Mouse (Mus musculus): ENCODE data around the gene Cxcr2. TPM values are rescaled to one million over a fixed set of nuclear protein-coding genes. Genes with fewer than 3 reads are reported as not detected.

Cxcr2 gene
- not detected in 2 replicates for polyA plus RNA-seq (2012; ENCODE audit: insufficient read depth, insufficient read length, low replicate concordance, missing spikeins)

- TF ChIP-seq POLR2A (IDR thresholded peaks at IDR 0.05; ENCODE audit: insufficient read depth, low read depth, low read length) (no peak), CTCF (IDR thresholded peaks at IDR 0.05; ENCODE audit: insufficient read depth, low read depth, low read length) (no peak)
- 82% methylated on average over 8 of the region's 8 CpGs for WGBS
- Histone ChIP-seq H3K4me3 (ENCODE audit: insufficient read depth, low read depth, low read length) (no peak within 1 kb of the TSS), H3K4me1 (ENCODE audit: control insufficient read depth, insufficient read depth, low read length) (no peaks in the 10 kb centered on the region), H3K27ac (ENCODE audit: insufficient read depth, low read depth, low read length) (no peak within 1 kb of the TSS)
Observed at GRCm38 (mm10) chr1:74153461-74154184, at the start of gene Cxcr2. Gene Cxcr2, plus strand, starts transcription at chr1:74153989.

DNA sequence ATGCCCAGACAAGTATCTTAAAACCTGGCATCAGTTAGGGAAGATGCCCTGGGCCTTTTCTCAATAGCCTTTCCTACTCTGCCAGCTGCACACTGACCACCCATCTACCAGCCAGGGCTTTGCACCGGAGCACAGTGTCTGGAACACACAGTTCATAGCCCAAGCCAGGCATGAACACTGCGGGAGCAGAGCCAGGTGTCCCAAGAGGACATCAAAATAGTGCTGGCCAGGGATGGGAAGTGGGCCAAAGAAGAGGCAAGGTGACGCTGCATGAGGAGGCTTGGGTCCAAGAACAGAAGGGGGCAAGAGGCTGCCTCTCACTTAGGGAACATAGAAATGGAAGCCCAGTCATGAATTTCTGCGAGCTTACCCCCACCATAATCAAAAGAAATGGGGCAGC, 48.1 kb upstream of the Cxcr2 start:
- WGBS = 64% methylated on average over 4 of the region's 4 CpGs
- Histone ChIP-seq H3K27ac (ENCODE audit: insufficient read depth, low read depth, low read length) (no peak overlapping the region), H3K4me1 (ENCODE audit: control insufficient read depth, insufficient read depth, low read length) (peaks cover 9% of the 10 kb centered on the region; the same call in 1 of the 2 replicates), H3K4me3 (ENCODE audit: insufficient read depth, low read depth, low read length) (no peak overlapping the region)
- TF ChIP-seq CTCF (IDR thresholded peaks at IDR 0.05; ENCODE audit: insufficient read depth, low read depth, low read length) (no peak), POLR2A (IDR thresholded peaks at IDR 0.05; ENCODE audit: insufficient read depth, low read depth, low read length) (no peak)

DNA sequence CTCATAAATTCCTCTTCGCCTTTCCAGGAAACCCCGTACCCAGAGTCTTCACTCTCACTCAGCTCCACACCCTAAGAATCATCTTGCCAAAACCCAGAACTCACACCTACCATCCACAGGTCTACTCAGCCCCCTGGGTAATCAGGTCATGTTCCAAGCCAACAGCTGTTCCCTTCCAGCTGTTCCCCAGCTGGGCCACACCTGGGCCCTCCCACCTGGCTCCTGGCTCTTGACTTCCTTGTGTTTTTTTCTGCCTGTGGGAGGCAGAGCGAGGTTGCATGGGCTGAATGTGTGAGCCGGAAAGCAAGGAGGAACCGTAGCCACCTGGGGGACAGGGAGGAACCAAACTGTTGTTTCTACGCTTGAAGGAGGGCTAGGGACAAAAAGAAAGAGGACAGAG, 47.6 kb upstream of the Cxcr2 start:
- Histone ChIP-seq H3K4me1 (ENCODE audit: control insufficient read depth, insufficient read depth, low read length) (peaks cover 12% of the 10 kb centered on the region; the same call in 1 of the 2 replicates), H3K27ac (ENCODE audit: insufficient read depth, low read depth, low read length) (no peak overlapping the region), H3K4me3 (ENCODE audit: insufficient read depth, low read depth, low read length) (no peak overlapping the region)
- TF ChIP-seq CTCF (IDR thresholded peaks at IDR 0.05; ENCODE audit: insufficient read depth, low read depth, low read length) = no peak
- no peak for TF ChIP-seq POLR2A (IDR thresholded peaks at IDR 0.05; ENCODE audit: insufficient read depth, low read depth, low read length)
- 88% methylated on average over 6 of the region's 6 CpGs for WGBS

DNA sequence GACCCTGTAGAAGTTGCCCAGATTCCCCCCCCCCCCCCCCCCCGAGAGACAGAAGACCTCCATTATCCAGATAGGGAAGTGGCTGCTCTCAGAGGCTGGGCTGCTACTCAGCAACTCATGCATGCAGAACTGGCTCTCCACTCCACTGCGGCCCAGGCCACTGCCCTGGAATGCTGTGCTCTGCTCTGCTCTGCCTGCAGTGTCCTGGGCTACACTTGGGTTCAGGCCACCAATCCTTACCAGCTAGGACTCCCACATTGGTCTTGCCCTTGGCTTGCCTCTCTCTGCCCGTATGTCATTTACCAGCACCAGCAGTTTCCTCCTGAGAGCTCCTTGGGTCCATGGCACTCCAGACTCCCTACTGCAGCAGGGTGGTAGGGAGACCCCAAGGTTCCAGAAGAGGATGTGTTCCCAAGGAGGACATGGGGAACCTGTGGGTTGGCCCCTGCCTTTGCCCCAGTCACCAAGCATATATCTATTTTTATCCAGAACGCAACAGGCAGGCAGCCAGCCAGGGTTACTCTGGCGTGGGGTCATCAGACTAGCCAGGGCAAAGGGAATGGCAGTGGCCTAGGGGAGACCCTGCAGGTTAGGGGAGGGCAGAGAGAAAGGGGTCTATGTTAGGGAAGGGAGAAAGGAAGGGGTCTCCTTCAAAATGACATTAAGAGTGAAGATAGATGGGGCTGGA, 45.7 kb upstream of the Cxcr2 start:
- 82% methylated on average over 5 of the region's 5 CpGs for WGBS
- Histone ChIP-seq H3K27ac (ENCODE audit: insufficient read depth, low read depth, low read length) (no peak overlapping the region), H3K4me3 (ENCODE audit: insufficient read depth, low read depth, low read length) (no peak overlapping the region), H3K4me1 (ENCODE audit: control insufficient read depth, insufficient read depth, low read length) (peaks cover 15% of the 10 kb centered on the region)
- no peak for TF ChIP-seq CTCF (IDR thresholded peaks at IDR 0.05; ENCODE audit: insufficient read depth, low read depth, low read length)
- TF ChIP-seq POLR2A (IDR thresholded peaks at IDR 0.05; ENCODE audit: insufficient read depth, low read depth, low read length) = no peak

GRCm38 (mm10) chr1:74109670-74110069, 44.1 kb upstream of the Cxcr2 start:
- peaks cover 10% of the 10 kb centered on the region for H3K4me1 ChIP-seq (ENCODE audit: control insufficient read depth, insufficient read depth, low read length)
- whole genome bisulfite sequencing = 83% methylated on average over 2 of the region's 2 CpGs
- H3K4me3 ChIP-seq (ENCODE audit: insufficient read depth, low read depth, low read length) = no peak overlapping the region
- no peak overlapping the region for H3K27ac ChIP-seq (ENCODE audit: insufficient read depth, low read depth, low read length)
- TF ChIP-seq CTCF (IDR thresholded peaks at IDR 0.05; ENCODE audit: insufficient read depth, low read depth, low read length) (no peak), POLR2A (IDR thresholded peaks at IDR 0.05; ENCODE audit: insufficient read depth, low read depth, low read length) (no peak)

- Histone ChIP-seq H3K4me1 (ENCODE audit: control insufficient read depth, insufficient read depth, low read length) (peaks cover 10% of the 10 kb centered on the region), H3K27ac (ENCODE audit: insufficient read depth, low read depth, low read length) (no peak overlapping the region), H3K4me3 (ENCODE audit: insufficient read depth, low read depth, low read length) (no peak overlapping the region)
- TF ChIP-seq POLR2A (IDR thresholded peaks at IDR 0.05; ENCODE audit: insufficient read depth, low read depth, low read length) (no peak), CTCF (IDR thresholded peaks at IDR 0.05; ENCODE audit: insufficient read depth, low read depth, low read length) (no peak)
- WGBS = 43% methylated on average over 8 of the region's 8 CpGs
Observed at GRCm38 (mm10) chr1:74110932-74111695, 42.7 kb upstream of the Cxcr2 start.

DNA sequence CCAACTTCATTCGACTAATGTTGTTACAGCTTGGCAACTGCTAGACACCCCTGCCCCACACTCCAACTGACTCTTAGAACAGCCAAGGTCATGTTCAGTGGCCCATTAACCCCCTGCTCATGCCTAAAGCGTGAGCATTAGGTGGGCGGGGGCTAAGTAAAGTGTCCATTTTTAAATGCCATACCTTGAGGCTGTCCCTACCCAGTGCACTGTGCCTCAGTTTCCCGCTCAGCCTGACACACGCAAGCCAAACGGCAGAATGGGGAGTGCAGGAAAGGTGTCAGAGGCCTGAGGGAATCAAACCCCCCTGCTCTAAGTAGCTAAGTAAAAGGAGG, 42.1 kb upstream of the Cxcr2 start:
- H3K4me3 ChIP-seq (ENCODE audit: insufficient read depth, low read depth, low read length) = no peak overlapping the region
- 47% methylated on average over 6 of the region's 6 CpGs for WGBS

GRCm38 (mm10) chr1:74113071-74113470, 40.7 kb upstream of the Cxcr2 start:
- TF ChIP-seq POLR2A (IDR thresholded peaks at IDR 0.05; ENCODE audit: insufficient read depth, low read depth, low read length) = no peak
- no peak for TF ChIP-seq CTCF (IDR thresholded peaks at IDR 0.05; ENCODE audit: insufficient read depth, low read depth, low read length)
- 74% methylated on average over 3 of the region's 3 CpGs for WGBS
- Histone ChIP-seq H3K4me3 (ENCODE audit: insufficient read depth, low read depth, low read length) (no peak overlapping the region), H3K27ac (ENCODE audit: insufficient read depth, low read depth, low read length) (no peak overlapping the region), H3K4me1 (ENCODE audit: control insufficient read depth, insufficient read depth, low read length) (peaks cover 10% of the 10 kb centered on the region)

More for the DNA sequence above, 42.1 kb upstream of the Cxcr2 start:
- Histone ChIP-seq H3K27ac (ENCODE audit: insufficient read depth, low read depth, low read length) (no peak overlapping the region), H3K4me1 (ENCODE audit: control insufficient read depth, insufficient read depth, low read length) (peaks cover 10% of the 10 kb centered on the region)
- TF ChIP-seq POLR2A (IDR thresholded peaks at IDR 0.05; ENCODE audit: insufficient read depth, low read depth, low read length) = no peak
- TF ChIP-seq CTCF (IDR thresholded peaks at IDR 0.05; ENCODE audit: insufficient read depth, low read depth, low read length) = no peak

GRCm38 (mm10) chr1:74117876-74118275, 35.9 kb upstream of the Cxcr2 start:
- WGBS = 95% methylated on average over 6 of the region's 6 CpGs
- no peak overlapping the region for H3K4me3 ChIP-seq (ENCODE audit: insufficient read depth, low read depth, low read length)
- H3K4me1 ChIP-seq (ENCODE audit: control insufficient read depth, insufficient read depth, low read length) = peaks cover 16% of the 10 kb centered on the region
- no peak overlapping the region for H3K27ac ChIP-seq (ENCODE audit: insufficient read depth, low read depth, low read length)
- TF ChIP-seq CTCF (IDR thresholded peaks at IDR 0.05; ENCODE audit: insufficient read depth, low read depth, low read length) = no peak
- no peak for TF ChIP-seq POLR2A (IDR thresholded peaks at IDR 0.05; ENCODE audit: insufficient read depth, low read depth, low read length)
